Mouse (Mus musculus) liver, embryonic 16.5 days (tissue): Measurements from ENCODE around the gene AC140267.1. TPM values are rescaled to one million over a fixed set of nuclear protein-coding genes. Genes with fewer than 3 reads are reported as not detected.

Source experiments
- ATAC-seq: fragments of 200-750 bp; cut with Nextera tagmentation; 2 replicates; pipeline ENCODE4 v1.8.0; 2017; ENCODE audit warnings: low read depth, mild to moderate bottlenecking, moderate number of reproducible peaks, moderate library complexity
- H3K27ac ChIP-seq: fragments of 300-500 bp; sonication (generic); 2 replicates; pipeline ENCODE4 v1.5.1; 2014; ENCODE audit warnings: mild to moderate bottlenecking, low read length
- H3K27me3 ChIP-seq: fragments of 300-500 bp; sonication (generic); 2 replicates; pipeline ENCODE4 v1.6.1; 2014; ENCODE audit warnings: low read depth, low read length, mixed read lengths; ENCODE audit not compliant: control insufficient read depth, insufficient read depth
- H3K36me3 ChIP-seq: fragments of 300-500 bp; sonication (generic); 2 replicates; pipeline ENCODE4 v1.6.1; 2014; ENCODE audit warnings: mild to moderate bottlenecking; ENCODE audit not compliant: control insufficient read depth, insufficient read depth
- H3K4me1 ChIP-seq: fragments of 300-500 bp; sonication (generic); 2 replicates; pipeline ENCODE4 v1.6.1; 2014; ENCODE audit warnings: low read depth, low read length, mixed read lengths; ENCODE audit not compliant: control insufficient read depth
- H3K4me2 ChIP-seq: fragments of 300-500 bp; sonication (generic); 2 replicates; pipeline ENCODE4 v1.6.1; 2014; ENCODE audit warnings: low read depth, low read length, mixed read lengths
- H3K4me3 ChIP-seq: fragments of 300-500 bp; sonication (generic); 2 replicates; pipeline ENCODE4 v1.5.1; 2014; ENCODE audit warnings: low read depth, mild to moderate bottlenecking, low read length
- H3K9ac ChIP-seq: fragments of 300-500 bp; sonication (generic); 2 replicates; pipeline ENCODE4 v1.6.1; 2014; ENCODE audit warnings: low read depth, low read length
- H3K9me3 ChIP-seq: fragments of 300-500 bp; sonication (generic); replicated peaks from 2 replicates; pipeline ENCODE4 v1.6.1; 2016; ENCODE audit warnings: low read length; ENCODE audit not compliant: control insufficient read depth
- WGBS: fragments of 180-500 bp; shearing (Covaris S2); extraction: QIAGEN DNeasy Blood & Tissue Kit; methylation state at CpG from one replicate; pipeline ENCODE4 v1.1.7; 2014; ENCODE audit not compliant: insufficient replicate concordance; 5-methylcytosine and 5-hydroxymethylcytosine counted together
- polyA plus RNA-seq: library from polyadenylated mRNA; unstranded; fragments of >200 nt; fragmentation: Nextera tagmentation; extraction: Ambion mirVana; gene quantifications from 2 replicates; pipeline ENCODE4 v1.2.1, GENCODE M21; 2015

Gene AC140267.1
- polyA plus RNA-seq, 1 experiment from 2014 or later: not detected

GRCm38 (mm10) chr15:80271858-80272396 is 36.3 kb downstream of the AC140267.1 start:
- H3K27me3 ChIP-seq: peaks cover 2% of the 10 kb centered on the region; the same call in 1 of the 2 replicates
- no peak overlapping the region for H3K4me2 ChIP-seq
- peaks cover 3% of the 10 kb centered on the region; the same call in 1 of the 2 replicates for H3K9me3 ChIP-seq
- H3K4me3 ChIP-seq: no peak overlapping the region
- no peak overlapping the region for H3K27ac ChIP-seq
- H3K4me1 ChIP-seq: no peaks in the 10 kb centered on the region
- 50% methylated on average over 3 of the region's 3 CpGs for WGBS
- H3K36me3 ChIP-seq: no peaks in the 10 kb centered on the region
- no peak for ATAC-seq
- H3K9ac ChIP-seq: no peak overlapping the region

GRCm38 (mm10) chr15:80277107-80277506 is 41.5 kb downstream of the AC140267.1 start:
- WGBS: 32% methylated on average over 9 of the region's 9 CpGs
- H3K27ac ChIP-seq: no peak overlapping the region
- H3K9me3 ChIP-seq: no peaks in the 10 kb centered on the region
- no peak for ATAC-seq
- no peaks in the 10 kb centered on the region for H3K4me1 ChIP-seq
- no peak overlapping the region for H3K4me2 ChIP-seq
- H3K27me3 ChIP-seq: peaks cover 2% of the 10 kb centered on the region; the same call in 1 of the 2 replicates
- no peak overlapping the region for H3K9ac ChIP-seq
- H3K4me3 ChIP-seq: no peak overlapping the region
- no peaks in the 10 kb centered on the region for H3K36me3 ChIP-seq

- Histone ChIP-seq H3K9me3 (no peaks in the 10 kb centered on the region), H3K27ac (no peak overlapping the region), H3K36me3 (no peaks in the 10 kb centered on the region), H3K4me3 (no peak overlapping the region), H3K9ac (no peak overlapping the region), H3K4me2 (no peak overlapping the region), H3K4me1 (no peaks in the 10 kb centered on the region), H3K27me3 (peaks cover 2% of the 10 kb centered on the region; the same call in 1 of the 2 replicates)
- no peak for ATAC-seq
- WGBS: 0% methylated on average over 6 of the region's 6 CpGs
These were observed 42.0 kb downstream of the AC140267.1 start for GRCm38 (mm10) chr15:80277625-80278024.

DNA sequence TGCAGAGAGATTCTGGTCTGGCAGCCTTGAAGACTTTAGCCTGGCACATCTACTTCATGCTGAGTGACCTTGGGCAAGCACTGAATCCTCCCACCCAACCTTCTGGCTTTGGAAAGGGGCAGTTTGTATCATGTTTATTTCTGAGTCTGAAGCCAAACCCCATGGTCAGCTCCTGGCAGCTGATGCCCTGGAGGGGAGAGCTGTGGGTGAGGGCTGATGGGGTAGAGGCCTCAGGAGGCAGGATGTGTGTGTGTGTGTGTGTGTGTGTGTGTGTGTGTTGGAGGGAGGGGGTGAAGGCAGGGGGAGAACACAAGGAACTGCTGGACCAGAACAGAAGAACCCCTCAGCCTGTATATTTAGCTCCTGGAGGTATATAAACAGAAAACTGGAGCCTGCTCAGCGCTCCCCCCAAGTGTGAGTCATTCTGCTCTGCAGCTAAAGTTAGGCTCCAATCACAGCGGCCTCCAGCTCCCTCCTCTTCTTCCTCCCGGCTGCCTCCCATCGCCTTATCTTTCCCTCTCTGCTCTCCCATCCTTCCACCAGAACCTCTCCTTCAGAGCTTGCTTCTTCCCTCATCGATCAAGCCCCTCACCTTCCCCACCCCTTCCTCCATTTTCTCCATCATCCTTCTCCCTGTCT is 42.6 kb downstream of the AC140267.1 start:
- Histone ChIP-seq H3K4me2 (no peak overlapping the region), H3K4me1 (no peaks in the 10 kb centered on the region), H3K9ac (no peak overlapping the region), H3K36me3 (no peaks in the 10 kb centered on the region), H3K9me3 (no peaks in the 10 kb centered on the region), H3K27me3 (peaks cover 2% of the 10 kb centered on the region), H3K27ac (no peak overlapping the region), H3K4me3 (no peak overlapping the region)
- WGBS: 53% methylated on average over 5 of the region's 5 CpGs
- no peak for ATAC-seq

DNA sequence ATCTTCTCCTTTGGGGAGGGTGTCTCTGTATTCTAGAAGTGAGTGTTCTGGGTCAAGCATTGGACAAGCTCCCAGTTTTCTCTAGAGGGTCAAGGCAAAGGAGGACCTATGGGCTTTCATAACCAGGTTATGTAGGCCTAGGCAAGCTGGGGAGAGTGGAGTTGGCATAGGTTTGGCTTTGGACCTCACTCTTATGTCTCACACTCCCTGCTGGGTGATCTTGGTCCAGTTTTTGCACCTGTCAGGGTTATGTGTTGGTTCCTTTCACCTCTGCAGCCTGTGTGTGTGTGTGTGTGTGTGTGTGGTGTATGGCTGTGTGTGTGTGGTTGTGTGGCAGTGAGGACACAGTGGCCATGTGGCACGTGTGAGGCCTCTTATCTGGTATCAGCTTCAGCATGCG is 43.4 kb downstream of the AC140267.1 start:
- WGBS: 57% methylated on average over 2 of the region's 2 CpGs
- no peak for ATAC-seq
- peaks cover 8% of the 10 kb centered on the region for H3K27me3 ChIP-seq

DNA sequence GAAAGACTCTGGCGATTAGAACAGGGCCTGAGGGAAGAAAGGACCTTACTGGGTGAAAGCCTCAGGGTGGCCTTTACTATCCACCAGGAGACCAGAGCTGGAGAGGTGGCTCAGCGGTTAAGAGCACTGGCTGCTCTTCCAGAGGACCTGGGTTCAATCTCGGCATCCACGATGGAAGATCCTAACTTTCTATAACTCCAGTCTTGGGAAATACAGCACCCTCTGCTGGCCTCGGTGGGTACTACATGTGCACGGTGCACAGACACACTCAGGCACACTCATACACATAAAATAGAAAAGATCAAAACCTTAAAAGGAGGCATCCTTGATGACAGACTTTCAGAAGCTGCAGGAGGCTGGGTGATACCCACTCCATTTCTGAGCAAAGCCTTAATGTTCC is 45.0 kb downstream of the AC140267.1 start:
- no peaks in the 10 kb centered on the region for H3K36me3 ChIP-seq
- WGBS: 15% methylated on average over 6 of the region's 6 CpGs
- H3K4me3 ChIP-seq: no peak overlapping the region
- no peaks in the 10 kb centered on the region for H3K4me1 ChIP-seq
- H3K27ac ChIP-seq: no peak overlapping the region
- H3K27me3 ChIP-seq: peaks cover 17% of the 10 kb centered on the region
- H3K9me3 ChIP-seq: no peaks in the 10 kb centered on the region
- no peak for ATAC-seq
- H3K9ac ChIP-seq: no peak overlapping the region
- H3K4me2 ChIP-seq: no peak overlapping the region

More for the DNA sequence above, 43.4 kb downstream of the AC140267.1 start:
- Histone ChIP-seq H3K9me3 (no peaks in the 10 kb centered on the region), H3K27ac (no peak overlapping the region), H3K4me3 (no peak overlapping the region), H3K9ac (no peak overlapping the region), H3K4me2 (no peak overlapping the region), H3K36me3 (no peaks in the 10 kb centered on the region), H3K4me1 (no peaks in the 10 kb centered on the region)

Other genes starting within 250 kb of the AC140267.1 start
- gene Pdgfb, start 220.9 kb upstream of the AC140267.1 start, polyA plus RNA-seq: 0.40 and 0.47 TPM in 2 replicates
- gene Syngr1, start 144.5 kb upstream of the AC140267.1 start, polyA plus RNA-seq: 11.3 and 12.7 TPM in 2 replicates
- 481 and 545 TPM in 2 replicates for gene Rpl3, start 144.0 kb upstream of the AC140267.1 start, polyA plus RNA-seq
- 11.3 and 12.2 TPM in 2 replicates for gene Tab1, start 102.7 kb upstream of the AC140267.1 start, polyA plus RNA-seq
- 0.36 and 0.55 TPM in 2 replicates for gene Mgat3, start 62.1 kb upstream of the AC140267.1 start, polyA plus RNA-seq
- 14.4 and 16.0 TPM in 2 replicates for gene Mief1, start 1.8 kb upstream of the AC140267.1 start, polyA plus RNA-seq
- 138 and 139 TPM in 2 replicates for gene Atf4, start 19.3 kb downstream of the AC140267.1 start, polyA plus RNA-seq
- 21.2 and 24.9 TPM in 2 replicates for gene Rps19bp1, start 28.5 kb downstream of the AC140267.1 start, polyA plus RNA-seq
- gene Cacna1i, start 51.4 kb downstream of the AC140267.1 start, polyA plus RNA-seq: not detected in 2 replicates